Mouse (Mus musculus): ENCODE results near the gene Asf1a. TPM values are rescaled to one million over a fixed set of nuclear protein-coding genes. Genes with fewer than 3 reads are reported as not detected.

The Asf1a gene
- 21.3 TPM for polyA plus RNA-seq (2012; fragmentation: generic; extraction: Trizol)
- long read RNA-seq, experiment 1, transcript Asf1a-201 (4 exons, 2,201 nt): major isoform, 36 of 36 reads
- long read RNA-seq, experiment 1, partial matches to known transcripts: 0 of 36 reads
- long read RNA-seq, experiment 1, other reads (novel, unspliced or antisense): 0 of 36 reads
- long read RNA-seq, experiment 2, transcript Asf1a-201 (4 exons, 2,201 nt): major isoform, 18 of 19 reads
- long read RNA-seq, experiment 2, partial matches to known transcripts: 0 of 19 reads
- long read RNA-seq, experiment 2, other reads (novel, unspliced or antisense): 0 of 19 reads

DNA sequence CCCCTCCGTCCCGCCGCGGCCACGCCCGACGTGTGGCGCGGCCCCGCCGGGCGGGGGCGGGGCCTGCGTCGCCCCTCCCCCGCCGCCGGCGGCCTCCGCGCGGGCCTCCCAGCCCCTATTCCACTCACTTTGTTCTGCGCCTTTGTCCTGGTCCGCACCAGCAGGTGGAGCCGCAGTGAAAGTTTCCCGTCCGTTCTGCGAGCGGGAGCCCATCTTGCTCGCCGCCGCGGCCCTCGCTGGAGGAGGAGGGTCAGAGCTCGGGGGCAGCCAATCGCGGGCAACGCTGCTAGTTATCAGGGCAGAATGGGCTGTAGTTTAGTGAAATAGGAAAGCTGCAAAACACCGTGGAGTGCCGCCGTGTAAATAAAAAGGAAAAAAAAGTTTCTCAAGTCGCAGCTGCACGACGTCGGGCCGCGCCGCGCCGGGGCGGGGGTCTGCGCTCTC lies at the start of gene Asf1a:
TSS of gene Asf1a (plus strand) at position 81 of the 444 bp plus-strand sequence.
- H3K27me3 ChIP-seq (ENCODE audit: control insufficient read depth, insufficient read depth, insufficient read length): no peaks in the 10 kb centered on the region
- TF ChIP-seq MYOG (IDR thresholded peaks at IDR 0.05; ENCODE audit: control insufficient read depth, extremely low read depth, insufficient read length): no peak
- no peak for TF ChIP-seq FOSL1 (IDR thresholded peaks at IDR 0.05; ENCODE audit: insufficient read depth, low read length, poor library complexity, severe bottlenecking)
- TF ChIP-seq CTCF (IDR thresholded peaks at IDR 0.05; ENCODE audit: control insufficient read depth, insufficient read depth, insufficient read length): peak; percentile 89
- TF ChIP-seq CEBPB (IDR thresholded peaks at IDR 0.05; ENCODE audit: low read depth): no peak
- TF ChIP-seq USF1 (IDR thresholded peaks at IDR 0.05; ENCODE audit: low read depth): no peak
- TF ChIP-seq MAX (IDR thresholded peaks at IDR 0.05): peak; percentile 20
- no peak for TF ChIP-seq MYOD1 (IDR thresholded peaks at IDR 0.05; ENCODE audit: control insufficient read depth, insufficient read length, low read depth)
- peaks cover 47% of the 10 kb centered on the region for H3K79me2 ChIP-seq (ENCODE audit: control insufficient read depth, insufficient read depth)

GRCm38 (mm10) chr10:53562001-53562400 lies 34.6 kb upstream of the Asf1a start:
- TF ChIP-seq MAX (IDR thresholded peaks at IDR 0.05) (no peak), MYOD1 (IDR thresholded peaks at IDR 0.05; ENCODE audit: control insufficient read depth, insufficient read length, low read depth) (no peak), CTCF (IDR thresholded peaks at IDR 0.05; ENCODE audit: control insufficient read depth, insufficient read depth, insufficient read length) (no peak), CEBPB (IDR thresholded peaks at IDR 0.05; ENCODE audit: low read depth) (no peak), USF1 (IDR thresholded peaks at IDR 0.05; ENCODE audit: low read depth) (no peak), MYOG (IDR thresholded peaks at IDR 0.05; ENCODE audit: control insufficient read depth, extremely low read depth, insufficient read length) (no peak), FOSL1 (IDR thresholded peaks at IDR 0.05; ENCODE audit: insufficient read depth, low read length, poor library complexity, severe bottlenecking) (no peak)
- Histone ChIP-seq H3K79me2 (ENCODE audit: control insufficient read depth, insufficient read depth) (no peaks in the 10 kb centered on the region), H3K79me3 (ENCODE audit: low read depth) (no peaks in the 10 kb centered on the region), H3ac (ENCODE audit: control insufficient read depth, insufficient read length, low read depth) (no peak overlapping the region), H3K36me3 (ENCODE audit: control insufficient read depth, insufficient read depth) (no peaks in the 10 kb centered on the region), H3K27me3 (ENCODE audit: control insufficient read depth, insufficient read depth, insufficient read length) (no peaks in the 10 kb centered on the region), H3K4me3 (ENCODE audit: insufficient read depth, poor library complexity, severe bottlenecking) (no peak overlapping the region)

More for the DNA sequence above, at the start of gene Asf1a:
- Histone ChIP-seq H3K4me3 (ENCODE audit: insufficient read depth, poor library complexity, severe bottlenecking) (peak within 1 kb of the TSS; percentile 85), H3K36me3 (ENCODE audit: control insufficient read depth, insufficient read depth) (peaks cover 24% of the 10 kb centered on the region), H3ac (ENCODE audit: control insufficient read depth, insufficient read length, low read depth) (peak within 1 kb of the TSS; percentile 99), H3K79me3 (ENCODE audit: low read depth) (peaks cover 40% of the 10 kb centered on the region)

- Histone ChIP-seq H3K4me3 (ENCODE audit: insufficient read depth, poor library complexity, severe bottlenecking) (no peak overlapping the region), H3K36me3 (ENCODE audit: control insufficient read depth, insufficient read depth) (no peaks in the 10 kb centered on the region), H3ac (ENCODE audit: control insufficient read depth, insufficient read length, low read depth) (no peak overlapping the region), H3K27me3 (ENCODE audit: control insufficient read depth, insufficient read depth, insufficient read length) (no peaks in the 10 kb centered on the region), H3K79me3 (ENCODE audit: low read depth) (no peaks in the 10 kb centered on the region), H3K79me2 (ENCODE audit: control insufficient read depth, insufficient read depth) (no peaks in the 10 kb centered on the region)
- TF ChIP-seq FOSL1 (IDR thresholded peaks at IDR 0.05; ENCODE audit: insufficient read depth, low read length, poor library complexity, severe bottlenecking): no peak
- no peak for TF ChIP-seq CTCF (IDR thresholded peaks at IDR 0.05; ENCODE audit: control insufficient read depth, insufficient read depth, insufficient read length)
- TF ChIP-seq CEBPB (IDR thresholded peaks at IDR 0.05; ENCODE audit: low read depth): no peak
- TF ChIP-seq MYOG (IDR thresholded peaks at IDR 0.05; ENCODE audit: control insufficient read depth, extremely low read depth, insufficient read length): no peak
- no peak for TF ChIP-seq MAX (IDR thresholded peaks at IDR 0.05)
- TF ChIP-seq MYOD1 (IDR thresholded peaks at IDR 0.05; ENCODE audit: control insufficient read depth, insufficient read length, low read depth): no peak
- no peak for TF ChIP-seq USF1 (IDR thresholded peaks at IDR 0.05; ENCODE audit: low read depth)
Observed at GRCm38 (mm10) chr10:53565538-53565937, 31.0 kb upstream of the Asf1a start.

DNA sequence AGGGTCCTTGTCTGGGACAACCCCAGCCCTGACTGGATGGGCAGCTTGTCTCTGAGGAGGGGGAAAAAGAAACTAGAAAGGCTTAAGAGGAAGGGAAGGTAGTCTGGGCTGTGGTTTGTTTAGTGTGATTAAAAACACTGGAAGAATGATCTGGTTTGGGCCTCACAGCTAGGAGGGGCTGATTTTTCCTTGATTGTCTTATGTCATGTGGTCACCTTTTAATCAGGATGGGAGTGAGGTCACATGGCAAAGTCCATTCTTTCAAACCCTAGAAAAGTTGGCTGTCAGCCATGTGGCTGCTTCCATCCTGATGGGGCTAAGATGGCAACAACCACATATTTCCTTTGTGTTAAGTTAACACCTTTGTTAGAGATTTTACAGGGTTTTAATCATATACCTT lies 28.0 kb upstream of the Asf1a start:
- Histone ChIP-seq H3K79me3 (ENCODE audit: low read depth) (no peaks in the 10 kb centered on the region), H3K4me3 (ENCODE audit: insufficient read depth, poor library complexity, severe bottlenecking) (no peak overlapping the region), H3ac (ENCODE audit: control insufficient read depth, insufficient read length, low read depth) (no peak overlapping the region), H3K79me2 (ENCODE audit: control insufficient read depth, insufficient read depth) (no peaks in the 10 kb centered on the region), H3K27me3 (ENCODE audit: control insufficient read depth, insufficient read depth, insufficient read length) (no peaks in the 10 kb centered on the region), H3K36me3 (ENCODE audit: control insufficient read depth, insufficient read depth) (no peaks in the 10 kb centered on the region)
- TF ChIP-seq MYOG (IDR thresholded peaks at IDR 0.05; ENCODE audit: control insufficient read depth, extremely low read depth, insufficient read length): no peak
- no peak for TF ChIP-seq MAX (IDR thresholded peaks at IDR 0.05)

GRCm38 (mm10) chr10:53580137-53580536 lies 16.4 kb upstream of the Asf1a start:
- no peak for TF ChIP-seq FOSL1 (IDR thresholded peaks at IDR 0.05; ENCODE audit: insufficient read depth, low read length, poor library complexity, severe bottlenecking)
- TF ChIP-seq MYOD1 (IDR thresholded peaks at IDR 0.05; ENCODE audit: control insufficient read depth, insufficient read length, low read depth): no peak
- TF ChIP-seq CEBPB (IDR thresholded peaks at IDR 0.05; ENCODE audit: low read depth): no peak
- TF ChIP-seq MAX (IDR thresholded peaks at IDR 0.05): no peak
- TF ChIP-seq CTCF (IDR thresholded peaks at IDR 0.05; ENCODE audit: control insufficient read depth, insufficient read depth, insufficient read length): no peak
- TF ChIP-seq MYOG (IDR thresholded peaks at IDR 0.05; ENCODE audit: control insufficient read depth, extremely low read depth, insufficient read length): no peak
- no peak for TF ChIP-seq USF1 (IDR thresholded peaks at IDR 0.05; ENCODE audit: low read depth)
- Histone ChIP-seq H3K79me2 (ENCODE audit: control insufficient read depth, insufficient read depth) (no peaks in the 10 kb centered on the region), H3K27me3 (ENCODE audit: control insufficient read depth, insufficient read depth, insufficient read length) (no peaks in the 10 kb centered on the region), H3K79me3 (ENCODE audit: low read depth) (no peaks in the 10 kb centered on the region), H3K36me3 (ENCODE audit: control insufficient read depth, insufficient read depth) (no peaks in the 10 kb centered on the region), H3ac (ENCODE audit: control insufficient read depth, insufficient read length, low read depth) (no peak overlapping the region), H3K4me3 (ENCODE audit: insufficient read depth, poor library complexity, severe bottlenecking) (no peak overlapping the region)
